Mouse (Mus musculus) heart, adult 9 months (tissue): ENCODE measurements around the gene Dnaja2.

Experiments
- DNase-seq, 2 experiments: peaks; one replicate each; pipeline ENCODE4 v3.0.0; 2022; ENCODE audit warnings: low spot score in 2 of 2

The Dnaja2 gene

GRCm38 (mm10) chr8:85500955-85501685 is 54.0 kb downstream of the Dnaja2 start:
- peak; percentile 37 to 72 for DNase-seq

DNA sequence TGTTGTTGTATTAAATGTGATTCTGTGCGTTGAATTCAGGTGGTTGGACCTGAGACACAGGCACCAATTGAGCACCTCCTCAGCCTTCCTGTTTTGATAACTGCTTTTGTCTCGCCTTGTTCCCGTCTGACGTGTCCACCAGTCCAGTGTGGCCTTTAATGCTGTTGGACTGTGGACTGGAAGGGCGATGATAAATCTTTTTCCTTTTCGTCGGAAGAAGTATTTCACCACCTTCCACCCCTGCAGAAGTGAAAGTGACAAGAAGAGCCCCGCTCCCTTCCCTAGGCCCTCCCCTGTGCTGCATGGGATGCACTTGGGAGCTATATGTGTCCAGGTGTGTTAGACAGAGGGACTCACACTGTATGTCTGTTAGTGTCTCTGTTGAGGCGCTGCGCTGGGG is 54.7 kb downstream of the Dnaja2 start:
- no peak for DNase-seq

GRCm38 (mm10) chr8:85498577-85498976 is 56.6 kb downstream of the Dnaja2 start:
- DNase-seq: no peak

GRCm38 (mm10) chr8:85496778-85497177 is 58.4 kb downstream of the Dnaja2 start:
- no peak for DNase-seq

DNA sequence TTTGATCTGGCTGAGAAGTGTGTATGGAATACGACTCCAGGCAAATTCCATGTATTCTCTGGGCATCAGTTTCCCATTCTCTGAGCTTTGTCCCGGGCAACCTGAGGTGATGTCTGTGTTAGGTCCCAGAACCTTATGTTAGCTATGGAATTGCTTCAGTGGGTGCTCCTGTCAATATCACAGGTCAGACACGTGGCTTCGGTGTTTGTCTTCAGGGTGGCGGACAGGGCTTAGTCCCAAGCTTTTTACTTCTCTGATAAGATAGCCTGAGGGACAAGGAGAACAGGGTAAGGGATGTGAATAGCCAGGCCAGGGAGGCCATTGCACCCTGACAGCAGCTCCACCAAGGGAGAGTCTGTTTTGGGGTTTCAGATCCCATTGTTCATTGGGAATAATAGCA is 59.0 kb downstream of the Dnaja2 start:
- DNase-seq: no peak

GRCm38 (mm10) chr8:85492940-85493931 is 61.9 kb downstream of the Dnaja2 start:
- DNase-seq: no peak

GRCm38 (mm10) chr8:85492125-85492875 is 62.8 kb downstream of the Dnaja2 start, which contains the start of gene Gpt2:
Gene Gpt2 (plus strand): TSS chr8:85492576.
- DNase-seq: peak; percentile 92

- DNase-seq: no peak
Measured at GRCm38 (mm10) chr8:85489546-85489945, 65.6 kb downstream of the Dnaja2 start.

DNA sequence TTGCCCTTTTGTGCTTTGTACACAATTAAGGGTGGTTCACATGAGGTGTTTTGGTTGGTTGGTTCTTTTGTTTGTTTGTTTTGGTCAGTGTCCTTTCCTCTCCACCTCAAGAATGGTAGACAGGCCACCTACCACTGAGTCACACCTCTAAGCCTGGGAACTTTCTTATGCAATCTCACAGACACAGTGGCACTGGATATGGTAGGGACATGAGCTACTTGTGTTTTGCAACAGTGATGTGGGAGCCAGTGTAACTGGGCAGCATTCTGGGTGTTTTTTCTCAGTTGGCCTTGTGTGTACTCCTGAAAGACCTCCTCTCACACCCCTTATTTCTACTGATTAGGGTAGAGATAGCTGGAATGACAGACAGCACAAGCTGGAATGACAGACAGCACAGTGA is 66.5 kb downstream of the Dnaja2 start:
- DNase-seq: no peak

GRCm38 (mm10) chr8:85487906-85488620 is 67.1 kb downstream of the Dnaja2 start:
- no peak for DNase-seq
